Mouse (Mus musculus): Measurements from ENCODE around the gene Ptprd. TPM values are rescaled to one million over a fixed set of nuclear protein-coding genes. Genes with fewer than 3 reads are reported as not detected.

The Ptprd gene
- total and polyA plus RNA-seq, 3 experiments = not detected

GRCm38 (mm10) chr4:76798010-76799007 lies 1413.5 kb downstream of the Ptprd start:
- no peaks in the 10 kb centered on the region for H3K4me1 ChIP-seq (ENCODE audit: control insufficient read depth in 1 of 2, insufficient read depth in 2 of 2, low read length in 2 of 2)
- H3K4me3 ChIP-seq (ENCODE audit: control insufficient read depth in 1 of 2, insufficient read depth in 1 of 2, low read depth in 2 of 2, low read length in 2 of 2) = no peak overlapping the region
- no peaks in the 10 kb centered on the region for H3K9me3 ChIP-seq (replicated peaks; ENCODE audit: insufficient read depth, low read length)
- DNase-seq (ENCODE audit: low read depth, low spot score) = no peak
- TF ChIP-seq POLR2AphosphoS2 (IDR thresholded peaks at IDR 0.05; ENCODE audit: low read length) (no peak), TBP (IDR thresholded peaks at IDR 0.05; ENCODE audit: low read depth, low read length) (no peak), MYB (IDR thresholded peaks at IDR 0.05; ENCODE audit: low read depth, low read length) (no peak), CTCF (IDR thresholded peaks at IDR 0.05 in 2 of 3, conservative IDR thresholded peaks at IDR 0.05 in 1 of 3; ENCODE audit: control insufficient read depth in 1 of 3, insufficient read depth in 1 of 3, low read depth in 2 of 3, low read length in 3 of 3, poor library complexity in 1 of 3, severe bottlenecking in 1 of 3) (no peak), CHD2 (IDR thresholded peaks at IDR 0.05; ENCODE audit: low read length) (no peak), POLR2AphosphoS5 (IDR thresholded peaks at IDR 0.05; ENCODE audit: borderline replicate concordance, low read depth, low read length) (no peak), SIN3A (IDR thresholded peaks at IDR 0.05; ENCODE audit: low read length) (no peak), ETS1 (IDR thresholded peaks at IDR 0.05; ENCODE audit: low read depth, low read length) (no peak), NRF1 (IDR thresholded peaks at IDR 0.05; ENCODE audit: insufficient read depth, low read depth, low read length, poor library complexity, severe bottlenecking) (no peak), CHD1 (IDR thresholded peaks at IDR 0.05; ENCODE audit: low read depth, low read length) (no peak), MAFK (IDR thresholded peaks at IDR 0.05; ENCODE audit: borderline replicate concordance, low read depth, low read length) (no peak), MXI1 (IDR thresholded peaks at IDR 0.05; ENCODE audit: low read depth, low read length) (no peak), ZNF384 (IDR thresholded peaks at IDR 0.05; ENCODE audit: low read depth, low read length) (no peak), MYC (IDR thresholded peaks at IDR 0.05; ENCODE audit: low read depth, low read length) (no peak), HCFC1 (IDR thresholded peaks at IDR 0.05; ENCODE audit: low read depth, low read length) (no peak)
- no peak overlapping the region for H3K27ac ChIP-seq (ENCODE audit: control insufficient read depth, low read depth, low read length)
- no peak overlapping the region for H3K9ac ChIP-seq (ENCODE audit: control insufficient read depth, low read depth, low read length, poor library complexity, severe bottlenecking)
- no peaks in the 10 kb centered on the region for H3K36me3 ChIP-seq (ENCODE audit: control insufficient read depth in 1 of 2, insufficient read depth in 2 of 2, low read length in 2 of 2)
- H3K27me3 ChIP-seq (ENCODE audit: control insufficient read depth in 1 of 2, insufficient read depth in 2 of 2, low read length in 2 of 2) = no peaks in the 10 kb centered on the region
- H3K79me2 ChIP-seq (ENCODE audit: control insufficient read depth, insufficient read depth, low read length, poor library complexity) = no peaks in the 10 kb centered on the region

- no peak for DNase-seq (ENCODE audit: low read depth, low spot score)
- Histone ChIP-seq H3K4me3 (ENCODE audit: control insufficient read depth in 1 of 2, insufficient read depth in 1 of 2, low read depth in 2 of 2, low read length in 2 of 2) (no peak overlapping the region), H3K36me3 (ENCODE audit: control insufficient read depth in 1 of 2, insufficient read depth in 2 of 2, low read length in 2 of 2) (no peaks in the 10 kb centered on the region), H3K4me1 (ENCODE audit: control insufficient read depth in 1 of 2, insufficient read depth in 2 of 2, low read length in 2 of 2) (no peaks in the 10 kb centered on the region), H3K79me2 (ENCODE audit: control insufficient read depth, insufficient read depth, low read length, poor library complexity) (no peaks in the 10 kb centered on the region), H3K9me3 (replicated peaks; ENCODE audit: insufficient read depth, low read length) (no peaks in the 10 kb centered on the region), H3K9ac (ENCODE audit: control insufficient read depth, low read depth, low read length, poor library complexity, severe bottlenecking) (no peak overlapping the region), H3K27ac (ENCODE audit: control insufficient read depth, low read depth, low read length) (no peak overlapping the region), H3K27me3 (ENCODE audit: control insufficient read depth in 1 of 2, insufficient read depth in 2 of 2, low read length in 2 of 2) (no peaks in the 10 kb centered on the region)
- TF ChIP-seq CTCF (IDR thresholded peaks at IDR 0.05 in 2 of 3, conservative IDR thresholded peaks at IDR 0.05 in 1 of 3; ENCODE audit: control insufficient read depth in 1 of 3, insufficient read depth in 1 of 3, low read depth in 2 of 3, low read length in 3 of 3, poor library complexity in 1 of 3, severe bottlenecking in 1 of 3) (no peak), GABPA (IDR thresholded peaks at IDR 0.05; ENCODE audit: low read depth, low read length) (no peak), USF2 (IDR thresholded peaks at IDR 0.05; ENCODE audit: borderline replicate concordance in 1 of 2, insufficient read depth in 1 of 2, low read depth in 1 of 2, low read length in 2 of 2) (no peak), ZNF384 (IDR thresholded peaks at IDR 0.05; ENCODE audit: low read depth, low read length) (no peak), MAX (IDR thresholded peaks at IDR 0.05; ENCODE audit: low read length) (no peak), SIN3A (IDR thresholded peaks at IDR 0.05; ENCODE audit: low read length) (no peak), ZMIZ1 (IDR thresholded peaks at IDR 0.05; ENCODE audit: low read depth, low read length) (no peak), NELFE (IDR thresholded peaks at IDR 0.05; ENCODE audit: low read depth, low read length) (no peak), CHD1 (IDR thresholded peaks at IDR 0.05; ENCODE audit: low read depth, low read length) (no peak), EP300 (IDR thresholded peaks at IDR 0.05; ENCODE audit: low read depth in 1 of 2, low read length in 2 of 2) (no peak), ELF1 (IDR thresholded peaks at IDR 0.05; ENCODE audit: low read depth, low read length) (no peak), UBTF (IDR thresholded peaks at IDR 0.05; ENCODE audit: borderline replicate concordance, insufficient read depth, low read depth, low read length) (no peak), JUND (IDR thresholded peaks at IDR 0.05; ENCODE audit: low read depth, low read length) (no peak), CHD2 (IDR thresholded peaks at IDR 0.05; ENCODE audit: low read length) (no peak), TCF12 (IDR thresholded peaks at IDR 0.05; ENCODE audit: low read depth, low read length) (no peak), TAL1 (IDR thresholded peaks at IDR 0.05; ENCODE audit: low read length) (no peak), BHLHE40 (IDR thresholded peaks at IDR 0.05; ENCODE audit: borderline replicate concordance, low read depth, low read length) (no peak), TBP (IDR thresholded peaks at IDR 0.05; ENCODE audit: low read depth, low read length) (no peak)
These were observed 1426.4 kb downstream of the Ptprd start for GRCm38 (mm10) chr4:76785389-76785788.

Measured in MEL (cell line).